Mouse (Mus musculus) intestine, embryonic 16.5 days (tissue): ENCODE measurements around the gene Cdkal1. TPM values are rescaled to one million over a fixed set of nuclear protein-coding genes. Genes with fewer than 3 reads are reported as not detected.
A peak's percentile ranks its signal among the peaks of the same experiment; 100 is the strongest.

ENCODE experiments used
- ATAC-seq: fragments of 200-750 bp; cut with Nextera tagmentation; 2 replicates; pipeline ENCODE4 v1.8.0; 2017; ENCODE audit warnings: moderate TSS enrichment, moderate library complexity
- H3K27ac ChIP-seq: fragments of 300-500 bp; sonication (generic); 2 replicates; pipeline ENCODE4 v1.5.1; 2014; ENCODE audit warnings: mild to moderate bottlenecking, low read length
- H3K27me3 ChIP-seq: fragments of 300-500 bp; sonication (generic); replicated peaks from 2 replicates; pipeline ENCODE4 v1.6.1; 2014; ENCODE audit warnings: low read length, control low read depth, mixed read lengths; ENCODE audit not compliant: control insufficient read depth, insufficient read depth
- H3K36me3 ChIP-seq: fragments of 300-500 bp; sonication (generic); 2 replicates; pipeline ENCODE4 v1.6.1; 2014; ENCODE audit warnings: low read length, control low read depth; ENCODE audit not compliant: control insufficient read depth, insufficient read depth
- H3K4me1 ChIP-seq: fragments of 300-500 bp; sonication (generic); 2 replicates; pipeline ENCODE4 v1.6.1; 2014; ENCODE audit warnings: low read length, control low read depth, mixed read lengths; ENCODE audit not compliant: control insufficient read depth, insufficient read depth
- H3K4me2 ChIP-seq: fragments of 300-500 bp; sonication (generic); 2 replicates; pipeline ENCODE4 v1.6.1; 2014; ENCODE audit warnings: low read depth, low read length, control low read depth
- H3K4me3 ChIP-seq: fragments of 300-500 bp; sonication (generic); 2 replicates; pipeline ENCODE4 v1.5.1; 2014; ENCODE audit warnings: mild to moderate bottlenecking, low read length
- H3K9ac ChIP-seq: fragments of 300-500 bp; sonication (generic); 2 replicates; pipeline ENCODE4 v1.6.1; 2014; ENCODE audit warnings: low read depth, low read length
- H3K9me3 ChIP-seq: fragments of 300-500 bp; sonication (generic); 2 replicates; pipeline ENCODE4 v1.6.1; 2016; ENCODE audit warnings: low read length, control low read depth; ENCODE audit not compliant: control insufficient read depth
- WGBS: fragments of 180-500 bp; shearing (Covaris S2); extraction: QIAGEN DNeasy Blood & Tissue Kit; methylation state at CpG from one replicate; pipeline ENCODE4 v1.1.7; 2014; 5-methylcytosine and 5-hydroxymethylcytosine counted together
- polyA plus RNA-seq: library from polyadenylated mRNA; unstranded; fragments of >200 nt; fragmentation: Nextera tagmentation; extraction: Ambion mirVana; gene quantifications from 2 replicates; pipeline ENCODE4 v1.2.1, GENCODE M21; 2015

Cdkal1 gene
- polyA plus RNA-seq, 1 experiment from 2014 or later = 25.0 TPM

DNA sequence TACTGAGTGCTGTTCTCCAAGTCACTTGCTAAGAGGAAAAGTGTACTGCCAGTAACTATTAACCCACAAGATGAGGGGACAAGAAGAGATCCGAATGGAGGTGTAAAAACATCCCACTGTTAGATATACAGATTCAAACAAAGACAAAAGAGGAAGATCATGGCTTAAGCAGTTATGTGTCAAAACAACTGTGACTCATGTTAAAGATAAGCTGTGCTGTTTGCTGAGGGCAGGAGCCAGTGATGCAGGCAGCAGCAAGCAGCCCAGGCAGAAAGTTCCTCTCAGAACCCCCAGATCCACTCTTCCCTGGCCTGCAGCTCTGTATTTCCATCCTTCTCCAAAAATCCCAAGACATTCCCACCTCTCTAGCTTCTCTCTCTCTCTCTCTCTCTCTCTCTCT is 230.5 kb downstream of the Cdkal1 start:
- H3K36me3 ChIP-seq = no peaks in the 10 kb centered on the region
- WGBS = 41% methylated on average over 1 of the region's 1 CpGs
- no peak overlapping the region for H3K4me3 ChIP-seq

GRCm38 (mm10) chr13:29623636-29624239 is 231.7 kb downstream of the Cdkal1 start:
- no peaks in the 10 kb centered on the region for H3K4me1 ChIP-seq
- H3K27me3 ChIP-seq = no peaks in the 10 kb centered on the region
- no peak overlapping the region for H3K4me2 ChIP-seq
- 81% methylated on average over 1 of the region's 1 CpGs for WGBS
- H3K4me3 ChIP-seq = no peak overlapping the region
- H3K9me3 ChIP-seq = no peaks in the 10 kb centered on the region
- no peaks in the 10 kb centered on the region for H3K36me3 ChIP-seq
- no peak for ATAC-seq
- H3K27ac ChIP-seq = no peak overlapping the region
- no peak overlapping the region for H3K9ac ChIP-seq

More for the DNA sequence above, 230.5 kb downstream of the Cdkal1 start:
- no peak overlapping the region for H3K4me2 ChIP-seq
- H3K9ac ChIP-seq = no peak overlapping the region
- no peaks in the 10 kb centered on the region for H3K27me3 ChIP-seq
- H3K27ac ChIP-seq = no peak overlapping the region
- no peaks in the 10 kb centered on the region for H3K4me1 ChIP-seq
- no peak for ATAC-seq
- no peaks in the 10 kb centered on the region for H3K9me3 ChIP-seq

DNA sequence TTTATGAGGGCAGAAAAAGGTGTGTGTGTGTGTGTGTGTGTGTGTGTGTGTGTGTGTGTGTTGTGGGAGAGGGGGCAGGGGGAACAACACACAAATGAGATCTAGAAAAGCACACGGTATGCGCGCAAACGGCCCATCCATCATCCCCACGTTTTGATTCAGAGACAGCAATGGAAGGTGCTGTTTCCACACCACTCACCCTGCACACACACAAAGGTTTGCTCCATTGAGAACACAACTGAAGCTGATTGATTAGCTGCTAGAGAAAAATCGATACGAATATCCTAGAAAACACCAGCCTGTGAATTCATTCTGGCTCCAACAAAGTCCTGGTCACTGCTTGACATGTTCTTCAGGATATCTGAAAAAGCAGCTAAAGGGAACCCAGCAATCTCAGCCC is 233.6 kb downstream of the Cdkal1 start:
- 73% methylated on average over 7 of the region's 7 CpGs for WGBS
- H3K4me2 ChIP-seq = no peak overlapping the region
- H3K9ac ChIP-seq = no peak overlapping the region

GRCm38 (mm10) chr13:29621363-29621762 is 234.1 kb downstream of the Cdkal1 start:
- no peak for ATAC-seq

More for the DNA sequence above, 233.6 kb downstream of the Cdkal1 start:
- ATAC-seq = no peak
- no peaks in the 10 kb centered on the region for H3K36me3 ChIP-seq
- no peak overlapping the region for H3K27ac ChIP-seq
- H3K27me3 ChIP-seq = no peaks in the 10 kb centered on the region
- H3K9me3 ChIP-seq = no peaks in the 10 kb centered on the region
- no peak overlapping the region for H3K4me3 ChIP-seq
- H3K4me1 ChIP-seq = no peaks in the 10 kb centered on the region

DNA sequence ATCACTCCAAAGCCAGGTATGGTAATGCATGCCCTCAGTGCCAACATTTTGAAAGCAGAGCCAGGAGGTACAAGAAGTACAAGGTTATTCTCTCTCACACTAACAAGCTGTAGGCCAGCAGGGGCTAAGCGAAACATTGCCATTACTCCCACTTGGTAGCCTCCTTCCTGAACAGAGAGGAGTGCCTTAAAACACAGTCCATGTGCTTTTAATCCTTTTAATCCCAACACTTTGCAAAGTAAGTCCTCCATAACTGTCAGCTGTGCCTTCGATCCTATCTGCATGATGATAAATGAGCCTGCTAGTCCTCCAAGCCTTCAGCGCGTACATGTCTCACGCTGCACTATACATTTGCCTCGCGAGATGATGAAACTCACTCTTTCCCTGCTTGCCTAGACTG is 234.6 kb downstream of the Cdkal1 start:
- no peak overlapping the region for H3K4me3 ChIP-seq
- H3K9me3 ChIP-seq = no peaks in the 10 kb centered on the region
- no peaks in the 10 kb centered on the region for H3K27me3 ChIP-seq
- H3K36me3 ChIP-seq = no peaks in the 10 kb centered on the region
- H3K4me1 ChIP-seq = no peaks in the 10 kb centered on the region
- no peak overlapping the region for H3K27ac ChIP-seq
- WGBS = 56% methylated on average over 7 of the region's 7 CpGs
- no peak overlapping the region for H3K4me2 ChIP-seq
- ATAC-seq = no peak
- H3K9ac ChIP-seq = no peak overlapping the region

More at GRCm38 (mm10) chr13:29621363-29621762, 234.1 kb downstream of the Cdkal1 start:
- Histone ChIP-seq H3K36me3 (no peaks in the 10 kb centered on the region), H3K27ac (no peak overlapping the region), H3K4me3 (no peak overlapping the region), H3K4me1 (no peaks in the 10 kb centered on the region), H3K27me3 (no peaks in the 10 kb centered on the region), H3K9ac (no peak overlapping the region), H3K9me3 (no peaks in the 10 kb centered on the region), H3K4me2 (no peak overlapping the region)
- WGBS = 74% methylated on average over 1 of the region's 1 CpGs

- no peaks in the 10 kb centered on the region for H3K27me3 ChIP-seq
- H3K27ac ChIP-seq = no peak overlapping the region
- H3K36me3 ChIP-seq = no peaks in the 10 kb centered on the region
- H3K4me1 ChIP-seq = no peaks in the 10 kb centered on the region
- no peak for ATAC-seq
- no peak overlapping the region for H3K9ac ChIP-seq
- H3K4me2 ChIP-seq = no peak overlapping the region
- H3K9me3 ChIP-seq = no peaks in the 10 kb centered on the region
- no peak overlapping the region for H3K4me3 ChIP-seq
- WGBS = 85% methylated on average over 3 of the region's 3 CpGs
Observed at GRCm38 (mm10) chr13:29616654-29617171, 238.8 kb downstream of the Cdkal1 start.

DNA sequence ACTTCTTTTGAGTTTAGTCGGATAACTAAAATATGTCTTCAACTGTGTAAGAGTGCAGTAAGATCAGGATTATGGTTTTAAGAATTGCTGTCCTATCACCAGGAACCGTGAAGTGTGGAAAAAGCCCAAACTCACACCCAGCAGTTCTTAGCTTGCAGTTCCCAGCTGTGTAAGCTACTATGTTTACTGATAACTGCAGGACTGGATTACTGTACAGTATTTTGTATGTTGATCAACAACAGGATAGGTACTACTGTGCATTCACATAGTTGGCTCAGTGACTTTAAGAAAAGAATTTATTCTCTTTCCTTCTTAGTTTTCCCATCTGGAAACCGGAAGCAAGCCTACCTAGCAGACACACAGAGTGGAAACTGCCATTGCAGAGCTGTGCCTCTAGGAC is 239.5 kb downstream of the Cdkal1 start:
- H3K9ac ChIP-seq = no peak overlapping the region
- H3K27ac ChIP-seq = no peak overlapping the region
- no peaks in the 10 kb centered on the region for H3K9me3 ChIP-seq
- H3K4me2 ChIP-seq = no peak overlapping the region
- H3K4me1 ChIP-seq = no peaks in the 10 kb centered on the region
- H3K4me3 ChIP-seq = no peak overlapping the region
- H3K36me3 ChIP-seq = no peaks in the 10 kb centered on the region
- ATAC-seq = no peak
- H3K27me3 ChIP-seq = no peaks in the 10 kb centered on the region
- 85% methylated on average over 3 of the region's 3 CpGs for WGBS

- H3K4me3 ChIP-seq = no peak overlapping the region
Observed at GRCm38 (mm10) chr13:29615081-29615480, 240.4 kb downstream of the Cdkal1 start.

DNA sequence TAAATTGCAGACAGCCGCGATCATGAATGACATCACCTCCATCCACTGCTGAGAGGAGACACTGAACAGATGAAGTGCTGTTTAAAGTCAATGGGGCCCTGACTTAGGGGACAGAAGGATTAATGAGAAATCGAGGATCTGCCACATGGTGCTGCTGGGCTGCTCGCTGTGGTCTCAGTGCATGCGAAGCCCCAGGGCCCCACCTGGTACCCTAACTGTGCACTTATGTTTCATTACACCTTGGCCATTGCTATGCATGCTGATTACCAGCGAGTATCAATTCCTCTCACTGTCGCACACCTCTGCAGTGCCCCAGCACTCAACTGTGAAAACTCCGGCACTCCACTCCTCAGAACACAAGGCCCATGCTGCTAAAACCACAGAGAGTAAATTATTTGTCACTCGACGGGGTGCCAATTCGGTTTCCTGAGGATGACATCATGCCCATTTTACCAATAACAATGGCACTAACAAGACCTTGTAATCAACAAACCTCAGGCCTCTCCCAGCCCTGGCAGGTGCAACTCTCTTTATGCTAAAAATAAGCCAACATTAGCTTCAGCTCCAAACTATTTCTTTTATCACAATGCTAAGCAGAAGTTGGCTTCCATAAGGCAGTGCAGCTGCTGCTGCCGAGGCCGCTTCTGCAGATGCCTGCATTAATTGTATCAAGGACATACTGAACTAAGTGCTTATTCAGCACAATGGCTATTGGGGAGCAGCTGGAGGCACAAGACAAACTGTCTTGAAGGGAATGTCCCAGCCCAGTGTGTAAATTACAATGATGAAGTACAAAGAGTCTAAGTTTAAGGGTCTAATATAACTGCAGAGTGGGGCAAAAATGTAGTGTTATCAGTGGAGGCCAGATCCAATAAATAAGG is 245.2 kb downstream of the Cdkal1 start:
- Histone ChIP-seq H3K27ac (no peak overlapping the region), H3K4me2 (no peak overlapping the region), H3K36me3 (no peaks in the 10 kb centered on the region), H3K27me3 (no peaks in the 10 kb centered on the region), H3K4me1 (no peaks in the 10 kb centered on the region), H3K9ac (no peak overlapping the region), H3K9me3 (no peaks in the 10 kb centered on the region), H3K4me3 (no peak overlapping the region)
- 42% methylated on average over 13 of the region's 13 CpGs for WGBS
- peak; percentile 44 for ATAC-seq

More at GRCm38 (mm10) chr13:29615081-29615480, 240.4 kb downstream of the Cdkal1 start:
- no peaks in the 10 kb centered on the region for H3K4me1 ChIP-seq
- H3K27me3 ChIP-seq = no peaks in the 10 kb centered on the region
- H3K36me3 ChIP-seq = no peaks in the 10 kb centered on the region
- H3K27ac ChIP-seq = no peak overlapping the region
- 78% methylated on average over 7 of the region's 7 CpGs for WGBS
- H3K9ac ChIP-seq = no peak overlapping the region
- no peak for ATAC-seq
- H3K4me2 ChIP-seq = no peak overlapping the region
- H3K9me3 ChIP-seq = no peaks in the 10 kb centered on the region
